Mouse (Mus musculus) monocyte, adult 5-6 weeks (primary cell): ENCODE measurements around the gene Abcf1. TPM values are rescaled to one million over a fixed set of nuclear protein-coding genes. Genes with fewer than 3 reads are reported as not detected.

Experiments
- ATAC-seq: fragments of 153-309, 156-312 bp; replicated peaks from 2 replicates; pipeline ENCODE4 v1.8.0; 2017; ENCODE audit warnings: mild to moderate bottlenecking; ENCODE audit not compliant: low TSS enrichment, insufficient number of reproducible peaks, severe bottlenecking, poor library complexity, low FRiP score
- total RNA-seq: library from RNA; stranded (forward); fragments of 200-1000, 200-491, 200-594 nt; gene quantifications from 3 replicates; pipeline ENCODE4 v1.2.3, GENCODE M21; 2017

Abcf1 gene
- total RNA-seq, 1 experiment from 2014 or later: 177 TPM

GRCm38 (mm10) chr17:35923281-35923680 lies 46.3 kb downstream of the Abcf1 start:
- ATAC-seq: no peak

GRCm38 (mm10) chr17:35922566-35922965 lies 47.0 kb downstream of the Abcf1 start:
- ATAC-seq: no peak

GRCm38 (mm10) chr17:35921710-35922109 lies 47.9 kb downstream of the Abcf1 start:
- no peak for ATAC-seq

GRCm38 (mm10) chr17:35920862-35921562 lies 48.5 kb downstream of the Abcf1 start:
- ATAC-seq: no peak

GRCm38 (mm10) chr17:35920384-35920783 lies 49.2 kb downstream of the Abcf1 start:
- no peak for ATAC-seq

GRCm38 (mm10) chr17:35919864-35920301 lies 49.7 kb downstream of the Abcf1 start:
- ATAC-seq: no peak

- peak; percentile 52 for ATAC-seq
These were observed 50.4 kb downstream of the Abcf1 start for GRCm38 (mm10) chr17:35919060-35919715.

GRCm38 (mm10) chr17:35918276-35919059 lies 51.1 kb downstream of the Abcf1 start:
- no peak for ATAC-seq

GRCm38 (mm10) chr17:35917463-35918251 lies 51.9 kb downstream of the Abcf1 start:
- peak; percentile 7 for ATAC-seq

- no peak for ATAC-seq
These were observed 52.5 kb downstream of the Abcf1 start for GRCm38 (mm10) chr17:35917143-35917462.

- ATAC-seq: peak; percentile 76
These were observed 53.0 kb downstream of the Abcf1 start, which contains the start of the genes Mrps18b and Ppp1r10 for GRCm38 (mm10) chr17:35916297-35917142. Gene Mrps18b, minus strand, starts transcription at chr17:35916389. Gene Ppp1r10, plus strand, starts transcription at chr17:35916434.

- no peak; the same call in 1 of the 2 replicates for ATAC-seq
These were observed 53.8 kb downstream of the Abcf1 start for GRCm38 (mm10) chr17:35915538-35916296.

GRCm38 (mm10) chr17:35914975-35915374 lies 54.6 kb downstream of the Abcf1 start:
- ATAC-seq: no peak

- ATAC-seq: peak; percentile 83
These were observed 59.6 kb downstream of the Abcf1 start, which contains the start of gene Atat1 for GRCm38 (mm10) chr17:35909919-35910369. Gene Atat1, minus strand, starts transcription at chr17:35910075.

- ATAC-seq: peak; percentile 40; the same call in 1 of the 2 replicates
These were observed 60.2 kb downstream of the Abcf1 start for GRCm38 (mm10) chr17:35909186-35909918.

- no peak for ATAC-seq
These were observed 62.0 kb downstream of the Abcf1 start for GRCm38 (mm10) chr17:35907609-35908008.
